Mouse (Mus musculus): Measurements from ENCODE around the gene Dst. TPM values are rescaled to one million over a fixed set of nuclear protein-coding genes. Genes with fewer than 3 reads are reported as not detected.
A peak's percentile ranks its signal among the peaks of the same experiment; 100 is the strongest.
"Not testable (repeated sequence)": the region's sequence is repeated elsewhere in the genome, so short reads cannot be mapped to it uniquely, and the experiment has no call there.

The Dst gene
- total and polyA plus RNA-seq, 2 experiments from 2014 or later, result 23.1 to 134 TPM

DNA sequence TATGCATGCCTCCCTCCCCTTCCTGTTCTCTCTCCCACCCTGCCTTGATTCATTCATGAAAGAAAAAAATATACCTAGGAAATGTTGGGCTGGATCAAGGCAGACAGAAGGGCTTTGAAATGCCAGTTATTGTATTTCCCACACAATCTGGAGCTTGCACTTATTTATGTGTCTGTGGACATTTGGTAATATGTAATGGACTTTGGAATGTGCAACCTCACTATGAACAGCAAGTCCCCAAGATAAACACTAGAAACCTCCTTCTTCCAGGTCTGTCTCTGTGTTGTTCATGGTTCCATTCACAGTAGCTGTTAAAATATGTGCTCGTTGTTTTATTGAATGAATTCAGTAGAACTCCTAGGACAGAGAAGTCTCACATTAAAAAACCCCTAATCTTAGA lies 153.8 kb downstream of the Dst start:
- DNase-seq (no peak), ATAC-seq (no peak)
- H3K9me3 ChIP-seq (ENCODE audit: low read length), result no peaks in the 10 kb centered on the region
- no peak overlapping the region for H3K4me2 ChIP-seq (ENCODE audit: low read depth)
- H3K9ac ChIP-seq, result no peak overlapping the region
- 61% methylated on average over 1 of the region's 1 CpGs for WGBS
- H3K27ac ChIP-seq (ENCODE audit: low read depth, low read length), result no peak overlapping the region
- TF ChIP-seq CTCF (IDR thresholded peaks at IDR 0.05; ENCODE audit: low read depth), result no peak
- no peak overlapping the region for H3K4me3 ChIP-seq (ENCODE audit: low read depth, low read length)
- H3K4me1 ChIP-seq (ENCODE audit: insufficient read depth), result 0 out of 2 replicates have a peak, but pooled peaks cover 11% of the 10 kb centered on the region
- H3K36me3 ChIP-seq (ENCODE audit: insufficient read depth), result no peaks in the 10 kb centered on the region
- no peaks in the 10 kb centered on the region for H3K27me3 ChIP-seq (ENCODE audit: insufficient read depth, low read length)

DNA sequence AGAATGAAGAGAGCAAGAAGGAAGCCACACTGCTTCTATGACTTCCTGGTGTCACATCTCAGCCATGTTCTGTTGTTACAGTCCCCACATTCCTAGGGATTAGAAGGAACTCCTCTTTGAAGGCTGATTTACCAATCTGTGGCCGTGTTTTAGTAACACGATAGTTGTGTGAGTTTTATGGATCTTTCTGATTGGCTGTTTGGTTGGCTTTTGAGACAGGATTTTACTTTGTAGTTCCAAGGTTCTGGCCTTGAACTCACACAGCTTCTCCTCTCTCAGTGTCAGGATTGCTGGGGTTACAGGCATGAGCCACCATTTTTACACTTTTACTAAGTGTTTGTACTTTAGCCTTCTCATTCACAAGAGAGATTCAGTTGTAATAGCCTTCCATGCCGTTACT lies 155.9 kb downstream of the Dst start:
- no peak for TF ChIP-seq CTCF (IDR thresholded peaks at IDR 0.05; ENCODE audit: low read depth)
- Histone ChIP-seq H3K9ac (no peak overlapping the region), H3K4me3 (ENCODE audit: low read depth, low read length) (no peak overlapping the region), H3K27me3 (ENCODE audit: insufficient read depth, low read length) (no peaks in the 10 kb centered on the region), H3K4me2 (ENCODE audit: low read depth) (no peak overlapping the region), H3K36me3 (ENCODE audit: insufficient read depth) (no peaks in the 10 kb centered on the region), H3K4me1 (ENCODE audit: insufficient read depth) (0 out of 2 replicates have a peak, but pooled peaks cover 11% of the 10 kb centered on the region), H3K27ac (ENCODE audit: low read depth, low read length) (no peak overlapping the region), H3K9me3 (ENCODE audit: low read length) (no peaks in the 10 kb centered on the region)
- no peak for DNase-seq
- ATAC-seq, result no peak
- WGBS, result 67% methylated on average over 3 of the region's 3 CpGs

GRCm38 (mm10) chr1:34065551-34066048 lies 157.6 kb downstream of the Dst start:
- no peaks in the 10 kb centered on the region for H3K27me3 ChIP-seq (ENCODE audit: insufficient read depth, low read length)
- ATAC-seq, result no peak
- no peak for DNase-seq
- H3K27ac ChIP-seq (ENCODE audit: low read depth, low read length), result no peak overlapping the region
- H3K9ac ChIP-seq, result no peak overlapping the region
- H3K4me1 ChIP-seq (ENCODE audit: insufficient read depth), result 0 out of 2 replicates have a peak, but pooled peaks cover 5% of the 10 kb centered on the region
- TF ChIP-seq CTCF (IDR thresholded peaks at IDR 0.05; ENCODE audit: low read depth), result no peak
- no peak overlapping the region for H3K4me2 ChIP-seq (ENCODE audit: low read depth)
- H3K36me3 ChIP-seq (ENCODE audit: insufficient read depth), result no peaks in the 10 kb centered on the region
- no peaks in the 10 kb centered on the region for H3K9me3 ChIP-seq (ENCODE audit: low read length)
- 65% methylated on average over 5 of the region's 5 CpGs for WGBS
- no peak overlapping the region for H3K4me3 ChIP-seq (ENCODE audit: low read depth, low read length)

DNA sequence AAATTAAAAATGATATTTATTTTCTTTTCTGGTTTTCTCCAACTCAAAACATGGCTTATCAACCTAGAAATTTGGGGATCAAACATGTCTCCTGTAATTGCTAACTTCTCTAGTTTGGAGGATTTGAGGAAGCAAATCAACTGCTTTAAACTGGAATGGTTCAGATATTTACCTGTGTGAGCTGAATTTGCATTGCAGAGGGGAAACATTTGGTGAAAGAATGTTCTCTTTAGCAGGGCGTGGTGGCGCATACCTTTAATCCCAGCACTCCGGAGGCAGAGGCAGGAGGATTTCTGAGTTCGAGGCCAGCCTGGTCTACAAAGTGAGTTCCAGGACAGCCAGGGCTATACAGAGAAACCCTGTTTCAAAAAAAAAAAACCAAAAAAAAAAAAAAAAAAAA lies 158.4 kb downstream of the Dst start:
- not testable (repeated sequence) for H3K4me1 ChIP-seq (ENCODE audit: insufficient read depth); ATAC-seq; DNase-seq; H3K27ac ChIP-seq (ENCODE audit: low read depth, low read length); H3K9me3 ChIP-seq (ENCODE audit: low read length); H3K36me3 ChIP-seq (ENCODE audit: insufficient read depth); H3K4me2 ChIP-seq (ENCODE audit: low read depth); H3K4me3 ChIP-seq (ENCODE audit: low read depth, low read length); H3K27me3 ChIP-seq (ENCODE audit: insufficient read depth, low read length); H3K9ac ChIP-seq
- 94% methylated on average over 4 of the region's 4 CpGs for WGBS

DNA sequence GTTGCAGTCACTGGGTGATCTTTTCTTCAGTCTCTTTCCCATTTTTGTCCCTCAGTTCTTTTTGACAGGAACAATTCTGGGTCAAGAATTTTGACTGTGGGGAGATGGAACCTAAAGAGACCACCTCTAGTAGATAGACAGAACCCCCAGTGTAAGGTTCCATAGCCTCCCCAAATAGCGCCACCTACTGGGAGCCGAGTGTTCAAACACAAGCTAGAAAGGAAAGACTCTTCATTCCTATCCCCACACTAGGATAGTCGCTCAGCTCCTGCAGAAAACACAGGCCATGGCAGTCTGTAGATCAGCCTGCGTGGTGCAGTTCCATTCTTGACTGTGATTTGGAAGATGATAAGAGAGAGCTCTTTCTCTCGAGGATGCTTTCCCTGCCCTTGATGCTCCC lies 160.3 kb downstream of the Dst start:
- no peak overlapping the region for H3K4me3 ChIP-seq (ENCODE audit: low read depth, low read length)
- no peak for ATAC-seq
- no peaks in the 10 kb centered on the region for H3K27me3 ChIP-seq (ENCODE audit: insufficient read depth, low read length)
- H3K27ac ChIP-seq (ENCODE audit: low read depth, low read length), result no peak overlapping the region
- no peak overlapping the region for H3K4me2 ChIP-seq (ENCODE audit: low read depth)
- H3K9ac ChIP-seq, result no peak overlapping the region
- H3K9me3 ChIP-seq (ENCODE audit: low read length), result no peaks in the 10 kb centered on the region
- no peaks in the 10 kb centered on the region for H3K36me3 ChIP-seq (ENCODE audit: insufficient read depth)
- TF ChIP-seq CTCF (IDR thresholded peaks at IDR 0.05; ENCODE audit: low read depth), result peak; percentile 49
- 59% methylated on average over 5 of the region's 5 CpGs for WGBS
- no peak for DNase-seq
- H3K4me1 ChIP-seq (ENCODE audit: insufficient read depth), result no peaks in the 10 kb centered on the region

- no peak for ATAC-seq
- H3K36me3 ChIP-seq (ENCODE audit: insufficient read depth), result no peaks in the 10 kb centered on the region
- WGBS, result 91% methylated on average over 10 of the region's 10 CpGs
- H3K4me3 ChIP-seq (ENCODE audit: low read depth, low read length), result no peak overlapping the region
- H3K27me3 ChIP-seq (ENCODE audit: insufficient read depth, low read length), result no peaks in the 10 kb centered on the region
- no peak overlapping the region for H3K4me2 ChIP-seq (ENCODE audit: low read depth)
- H3K27ac ChIP-seq (ENCODE audit: low read depth, low read length), result no peak overlapping the region
- no peaks in the 10 kb centered on the region for H3K4me1 ChIP-seq (ENCODE audit: insufficient read depth)
- no peaks in the 10 kb centered on the region for H3K9me3 ChIP-seq (ENCODE audit: low read length)
- no peak for DNase-seq
- H3K9ac ChIP-seq, result no peak overlapping the region
- no peak for TF ChIP-seq CTCF (IDR thresholded peaks at IDR 0.05; ENCODE audit: low read depth)
These were observed 161.7 kb downstream of the Dst start for GRCm38 (mm10) chr1:34069514-34070290.

GRCm38 (mm10) chr1:34070474-34070873 lies 162.4 kb downstream of the Dst start:
- H3K4me3 ChIP-seq (ENCODE audit: low read depth, low read length), result no peak overlapping the region
- ATAC-seq, result no peak

More at GRCm38 (mm10) chr1:34070474-34070873, 162.4 kb downstream of the Dst start:
- Histone ChIP-seq H3K9ac (no peak overlapping the region), H3K4me2 (ENCODE audit: low read depth) (no peak overlapping the region), H3K27me3 (ENCODE audit: insufficient read depth, low read length) (no peaks in the 10 kb centered on the region), H3K27ac (ENCODE audit: low read depth, low read length) (no peak overlapping the region), H3K9me3 (ENCODE audit: low read length) (no peaks in the 10 kb centered on the region), H3K36me3 (ENCODE audit: insufficient read depth) (no peaks in the 10 kb centered on the region), H3K4me1 (ENCODE audit: insufficient read depth) (no peaks in the 10 kb centered on the region)
- DNase-seq, result no peak
- WGBS, result 89% methylated on average over 7 of the region's 7 CpGs
- TF ChIP-seq CTCF (IDR thresholded peaks at IDR 0.05; ENCODE audit: low read depth), result no peak
